Mouse (Mus musculus): Measurements from ENCODE around the gene Tktl2. TPM values are rescaled to one million over a fixed set of nuclear protein-coding genes. Genes with fewer than 3 reads are reported as not detected.

Tktl2 gene
- polyA plus RNA-seq, 1 experiment from 2014 or later = not detected

Other genes with a start within 250 kb of the Tktl2 start
- 21.5 and 25.1 TPM in 2 replicates for gene Tma16, start 25.2 kb upstream of the Tktl2 start, polyA plus RNA-seq (2016; fragmentation: Nextera tagmentation; extraction: Ambion mirVana)
- not detected in 2 replicates for gene Npy5r, start 176.4 kb downstream of the Tktl2 start, polyA plus RNA-seq (2016; fragmentation: Nextera tagmentation; extraction: Ambion mirVana)
- 0.19 and 0.20 TPM in 2 replicates for gene Npy1r, start 185.4 kb downstream of the Tktl2 start, polyA plus RNA-seq (2016; fragmentation: Nextera tagmentation; extraction: Ambion mirVana)

Data from limb, embryonic 10.5 days (tissue).